Mouse (Mus musculus) spleen, adult 2 months (tissue): ENCODE measurements around the gene Crim1.

Experiments
- CTCF ChIP-seq: fragments of 200-500 bp; IDR thresholded peaks from 2 replicates; pipeline ENCODE4 v1.5.1; 2011; ENCODE audit warnings: mild to moderate bottlenecking, inconsistent platforms; ENCODE audit not compliant: insufficient read depth, insufficient read length, insufficient replicate concordance; ENCODE audit errors: extremely low read depth
- POLR2A ChIP-seq: fragments of 200-500 bp; IDR thresholded peaks from 2 replicates; pipeline ENCODE4 v1.6.1; 2011; ENCODE audit warnings: low read depth, low read length, inconsistent platforms

DNA sequence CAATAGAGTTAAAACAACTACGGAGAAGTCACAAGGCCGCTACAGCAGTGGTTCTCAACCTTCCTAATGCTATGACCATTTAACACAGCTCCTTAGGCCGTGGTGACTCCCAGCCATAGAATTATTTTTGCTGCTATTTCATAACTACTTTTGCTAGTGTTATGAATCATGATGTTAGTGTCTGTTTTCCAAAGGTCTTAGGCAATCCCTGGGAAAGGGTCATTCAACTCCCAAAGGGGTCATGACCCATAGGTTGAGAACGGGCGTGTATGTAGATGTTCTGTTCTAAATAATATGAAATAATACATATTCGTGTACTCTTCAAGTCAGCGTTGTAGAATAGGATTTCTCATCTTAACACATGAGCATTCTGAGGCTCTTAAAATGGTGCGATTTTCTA is 69.3 kb downstream of the Crim1 start:
- no peak for TF ChIP-seq POLR2A
- no peak for TF ChIP-seq CTCF
